Mouse (Mus musculus) spleen, adult 2 months (tissue): ENCODE measurements around the gene F2rl3. TPM values are rescaled to one million over a fixed set of nuclear protein-coding genes. Genes with fewer than 3 reads are reported as not detected.
A peak's percentile ranks its signal among the peaks of the same experiment; 100 is the strongest.

Experiments
- DNase-seq, 2 experiments: peaks; one replicate each; pipeline versions ENCODE4 v3.0.0 to v3.0.0-alpha.2; 2012 to 2021; ENCODE audit warnings: low spot score in 2 of 2, low read depth in 1 of 2
- H3K27ac ChIP-seq: fragments of 200-500 bp; 2 replicates; pipeline ENCODE4 v1.5.1; 2012; ENCODE audit warnings: low read length, inconsistent platforms; ENCODE audit not compliant: insufficient read depth
- H3K27me3 ChIP-seq: fragments of 200-500 bp; 2 replicates; pipeline ENCODE4 v1.6.1; 2012; ENCODE audit warnings: mild to moderate bottlenecking, moderate library complexity, low read length, inconsistent platforms; ENCODE audit not compliant: control insufficient read depth, insufficient read depth
- H3K36me3 ChIP-seq: fragments of 200-500 bp; 2 replicates; pipeline ENCODE4 v1.6.1; 2012; ENCODE audit warnings: mild to moderate bottlenecking, low read length, inconsistent platforms; ENCODE audit not compliant: control insufficient read depth, insufficient read depth
- H3K4me1 ChIP-seq: fragments of 200-500 bp; 2 replicates; pipeline ENCODE4 v1.6.1; 2011; ENCODE audit warnings: inconsistent platforms; ENCODE audit not compliant: control insufficient read depth, insufficient read depth, insufficient read length
- H3K4me3 ChIP-seq: fragments of 200-500 bp; 2 replicates; pipeline ENCODE4 v1.5.1; 2011; ENCODE audit warnings: mild to moderate bottlenecking, inconsistent platforms; ENCODE audit not compliant: insufficient read depth, insufficient read length; ENCODE audit errors: extremely low read depth
- CTCF ChIP-seq: fragments of 200-500 bp; IDR thresholded peaks from 2 replicates; pipeline ENCODE4 v1.5.1; 2011; ENCODE audit warnings: mild to moderate bottlenecking, inconsistent platforms; ENCODE audit not compliant: insufficient read depth, insufficient read length, insufficient replicate concordance; ENCODE audit errors: extremely low read depth
- POLR2A ChIP-seq: fragments of 200-500 bp; IDR thresholded peaks from 2 replicates; pipeline ENCODE4 v1.6.1; 2011; ENCODE audit warnings: low read depth, low read length, inconsistent platforms
- WGBS: fragments of 180-500 bp; shearing (Covaris S2); methylation state at CpG from one replicate; pipeline ENCODE4 v1.1.7; 2018; 5-methylcytosine and 5-hydroxymethylcytosine counted together
- polyA plus RNA-seq: library from polyadenylated mRNA; depleted of rRNA; stranded (reverse); fragments of >200 nt; gene quantifications from 2 replicates; pipeline ENCODE4 v1.2.3, GENCODE M21; 2012; rRNA removed

The F2rl3 gene
- 26.8 and 35.7 TPM in 2 replicates for polyA plus RNA-seq

DNA sequence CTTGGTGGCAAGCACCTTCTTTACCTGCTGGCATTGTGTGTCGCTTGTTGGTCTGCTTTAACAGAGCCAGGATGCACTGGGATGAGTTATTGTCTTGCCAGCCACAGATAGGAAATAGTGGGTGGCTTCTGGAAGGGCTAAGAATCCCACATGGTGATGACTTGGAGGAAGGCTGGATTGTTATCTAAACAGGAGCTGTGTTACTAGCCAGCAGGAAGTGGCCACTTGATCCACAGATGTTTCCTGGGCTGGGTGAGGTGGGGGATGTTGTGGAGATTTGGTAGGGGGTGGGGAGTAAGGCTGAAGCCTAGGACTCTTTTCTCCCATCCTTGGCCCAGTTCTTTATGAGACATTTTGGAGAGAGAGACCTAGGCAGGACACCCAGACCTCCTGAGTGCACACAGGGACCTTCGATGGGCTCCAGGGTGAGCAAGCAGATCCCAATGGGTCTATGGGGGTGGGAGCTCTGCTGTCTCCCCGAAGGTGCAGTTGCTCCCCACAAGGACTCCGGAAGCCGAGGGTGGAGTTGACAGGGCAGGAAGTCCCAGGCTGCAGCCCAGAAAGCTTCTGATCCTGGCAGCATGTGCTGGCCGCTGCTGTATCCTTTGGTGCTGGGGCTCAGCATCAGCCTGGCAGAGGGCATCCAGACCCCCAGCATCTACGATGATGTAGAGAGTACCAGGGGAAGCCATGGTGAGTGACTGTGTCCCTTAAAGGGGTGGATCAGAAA is at the start of gene F2rl3:
Gene F2rl3 (plus strand): TSS at position 559 of the 730 bp plus-strand sequence.
- Histone ChIP-seq H3K27ac (peak within 1 kb of the TSS; percentile 52), H3K4me3 (peak within 1 kb of the TSS; percentile 41), H3K36me3 (peaks cover 12% of the 10 kb centered on the region), H3K4me1 (peaks cover 7% of the 10 kb centered on the region; the same call in 1 of the 2 replicates), H3K27me3 (no peaks in the 10 kb centered on the region)
- DNase-seq = no peak
- TF ChIP-seq POLR2A = no peak
- no peak for TF ChIP-seq CTCF
- 9% methylated on average over 7 of the region's 7 CpGs for WGBS

DNA sequence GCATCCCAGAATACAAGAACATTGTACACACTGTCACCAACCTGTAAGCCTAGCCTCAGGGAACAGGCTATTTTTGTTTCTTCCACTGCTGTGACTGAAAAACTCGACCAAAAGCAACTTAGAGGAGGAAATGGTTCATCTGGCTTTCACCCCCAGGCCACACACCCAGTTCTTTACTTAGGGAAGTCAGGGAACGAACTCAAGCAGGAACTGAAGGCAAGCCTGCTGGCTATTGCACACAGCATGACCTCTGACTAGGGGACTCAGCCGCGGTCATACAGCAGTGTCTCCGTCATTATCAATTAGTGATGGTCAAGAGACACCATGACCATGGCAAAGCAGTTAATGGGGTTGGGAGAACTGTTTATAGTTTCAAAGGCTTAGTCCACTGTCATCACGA is 49.1 kb upstream of the F2rl3 start:
- Histone ChIP-seq H3K4me1 (no peaks in the 10 kb centered on the region), H3K27me3 (no peaks in the 10 kb centered on the region), H3K36me3 (no peaks in the 10 kb centered on the region), H3K27ac (no peak overlapping the region), H3K4me3 (no peak overlapping the region)
- 66% methylated on average over 6 of the region's 6 CpGs for WGBS
- no peak for DNase-seq
- TF ChIP-seq POLR2A (no peak), CTCF (no peak)

DNA sequence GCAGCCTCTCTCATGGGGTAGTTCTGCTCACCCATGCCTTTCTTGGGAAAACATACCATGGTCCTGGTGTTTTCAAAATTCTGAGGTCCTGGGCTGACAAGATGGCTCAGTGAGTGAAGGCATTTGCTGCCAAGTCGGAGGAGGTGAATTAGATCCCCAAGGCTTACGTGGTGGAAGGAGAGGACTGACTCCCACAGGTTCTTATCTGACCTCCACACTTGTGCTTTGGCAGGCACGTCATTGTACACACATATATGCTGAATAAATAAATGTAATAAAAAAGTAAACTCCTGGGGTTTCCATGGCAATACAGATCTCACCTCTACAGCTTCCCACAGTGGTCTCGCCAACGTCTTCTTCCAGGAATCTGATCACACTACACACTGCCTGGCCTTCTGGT is 45.1 kb upstream of the F2rl3 start:
- H3K27ac ChIP-seq = no peak overlapping the region
- TF ChIP-seq CTCF (no peak), POLR2A (no peak)
- no peaks in the 10 kb centered on the region for H3K27me3 ChIP-seq
- H3K36me3 ChIP-seq = no peaks in the 10 kb centered on the region
- no peak overlapping the region for H3K4me3 ChIP-seq
- H3K4me1 ChIP-seq = no peaks in the 10 kb centered on the region
- no peak for DNase-seq
- WGBS = 82% methylated on average over 5 of the region's 5 CpGs

DNA sequence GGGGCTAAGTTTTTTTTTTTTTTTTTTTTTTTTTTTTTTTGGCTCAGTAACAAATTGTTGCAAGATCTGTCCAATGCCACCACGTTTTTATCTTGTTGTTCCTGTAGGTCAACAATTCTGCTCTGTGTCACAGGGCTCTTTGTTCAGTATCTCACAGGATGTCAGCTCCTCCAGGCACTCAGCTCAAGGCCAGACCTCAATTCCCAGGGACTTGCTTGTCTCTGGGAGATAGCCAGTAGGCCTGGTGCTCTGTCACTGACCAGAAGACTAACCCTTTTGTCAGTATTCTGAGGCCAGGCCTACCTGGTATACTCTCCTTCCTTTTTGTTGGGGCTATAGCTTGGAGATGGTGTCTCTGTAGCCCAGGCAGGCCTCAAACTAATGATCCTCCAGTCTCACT is 41.1 kb upstream of the F2rl3 start:
- H3K36me3 ChIP-seq = peaks cover 4% of the 10 kb centered on the region
- no peak overlapping the region for H3K27ac ChIP-seq
- no peak overlapping the region for H3K4me3 ChIP-seq
- TF ChIP-seq POLR2A (no peak), CTCF (no peak)
- H3K27me3 ChIP-seq = no peaks in the 10 kb centered on the region
- DNase-seq = no peak
- H3K4me1 ChIP-seq = peaks cover 9% of the 10 kb centered on the region
- WGBS = 41% methylated on average over 1 of the region's 1 CpGs

DNA sequence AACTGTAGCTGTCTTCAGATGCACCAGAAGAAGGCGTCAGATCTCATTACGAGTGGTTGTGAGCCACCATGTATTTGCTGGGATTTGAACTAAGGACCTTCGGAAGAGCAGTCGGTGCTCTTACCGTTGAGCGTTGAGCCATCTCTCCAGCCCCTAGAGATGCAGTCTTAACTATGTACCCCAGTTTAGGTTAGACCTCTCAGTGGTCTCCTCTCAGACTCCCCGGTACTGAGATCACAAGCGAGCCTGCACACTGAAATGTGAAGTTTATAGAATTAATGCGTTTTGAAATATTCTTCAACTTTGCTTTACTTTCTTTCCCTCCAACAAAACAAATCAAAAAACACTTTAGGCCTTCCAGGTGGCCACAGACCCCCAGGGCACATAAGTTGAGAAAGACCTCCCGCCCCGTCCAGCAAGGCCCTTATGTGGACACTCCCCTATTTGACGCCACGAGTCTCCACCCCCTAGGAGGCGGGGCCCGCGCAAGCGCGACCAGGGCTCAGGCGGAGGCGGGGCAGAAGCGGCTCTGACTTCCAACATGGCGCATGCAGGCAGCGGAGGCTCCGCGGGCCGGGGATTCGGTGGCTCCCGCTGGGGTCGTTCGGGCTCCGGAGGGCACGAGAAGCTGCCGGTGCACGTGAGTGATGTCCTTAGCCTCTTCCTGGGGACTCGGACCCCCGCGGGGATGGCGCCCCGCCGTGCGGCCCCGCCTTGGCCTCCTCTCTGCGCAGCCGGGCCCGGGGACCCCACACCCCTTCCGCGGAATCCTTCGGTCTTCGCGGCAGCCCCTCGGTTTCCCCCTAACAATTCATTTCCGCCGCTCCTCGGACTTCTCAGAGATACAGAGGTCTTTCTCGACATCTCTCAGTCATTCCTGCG is 38.7 kb upstream of the F2rl3 start, which contains the start of gene Sin3b:
Gene Sin3b (plus strand): TSS at position 517 of the 882 bp plus-strand sequence.
- 15% methylated on average over 56 of the region's 56 CpGs for WGBS
- Histone ChIP-seq H3K27ac (no peak within 1 kb of the TSS), H3K4me1 (peaks cover 9% of the 10 kb centered on the region), H3K4me3 (peak within 1 kb of the TSS; percentile 96), H3K36me3 (peaks cover 23% of the 10 kb centered on the region), H3K27me3 (no peaks in the 10 kb centered on the region)
- no peak for TF ChIP-seq CTCF
- peak; percentile 85 for TF ChIP-seq POLR2A
- DNase-seq = peak; percentile 79 to 94

DNA sequence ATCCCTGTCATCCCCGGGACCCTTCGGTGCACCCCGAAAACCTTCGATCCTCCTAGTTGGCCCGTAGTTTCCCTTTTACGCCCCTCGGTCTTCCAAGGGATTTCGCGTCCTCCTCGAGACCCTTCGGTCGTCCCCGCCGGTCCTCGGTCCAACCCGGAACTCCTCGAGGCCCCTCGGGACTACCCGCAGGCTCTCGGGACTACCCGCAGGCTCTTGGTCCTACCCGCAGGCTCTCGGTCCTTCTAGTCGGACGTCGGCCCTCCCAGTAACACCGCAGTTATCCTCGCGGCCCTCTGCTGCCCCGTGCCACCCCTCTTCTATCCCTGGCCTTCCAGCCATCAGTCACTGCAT is 38.1 kb upstream of the F2rl3 start:
- H3K4me3 ChIP-seq = peak overlapping the region; percentile 96
- H3K27me3 ChIP-seq = no peaks in the 10 kb centered on the region
- peak in 1 of 2 experiments; percentile 8 for DNase-seq
- peaks cover 9% of the 10 kb centered on the region for H3K4me1 ChIP-seq
- no peak for TF ChIP-seq POLR2A
- no peak for TF ChIP-seq CTCF
- under 1% methylated on average over 30 of the region's 30 CpGs for WGBS
- H3K27ac ChIP-seq = no peak overlapping the region
- H3K36me3 ChIP-seq = peaks cover 23% of the 10 kb centered on the region
